Mouse (Mus musculus): ENCODE measurements around the gene Nrbp1.

- TF ChIP-seq CTCF (IDR thresholded peaks at IDR 0.05; ENCODE audit: borderline replicate concordance, control insufficient read depth, extremely low read depth, insufficient read depth, low read length, poor library complexity) (no peak), POLR2A (IDR thresholded peaks at IDR 0.05; ENCODE audit: control insufficient read depth, extremely low read depth, insufficient read depth, low read length, poor library complexity) (no peak)
These were observed 48.0 kb downstream of the Nrbp1 start for GRCm38 (mm10) chr5:31288655-31289054.

Data from thymus, adult 2 months (tissue).